Mouse (Mus musculus) kidney, adult 8-10 months (tissue): Measurements from ENCODE around the gene Arhgef10l.

Experiments
- DNase-seq, 2 experiments: peaks; one replicate each; pipeline ENCODE4 v3.0.0; 2022

Gene Arhgef10l

DNA sequence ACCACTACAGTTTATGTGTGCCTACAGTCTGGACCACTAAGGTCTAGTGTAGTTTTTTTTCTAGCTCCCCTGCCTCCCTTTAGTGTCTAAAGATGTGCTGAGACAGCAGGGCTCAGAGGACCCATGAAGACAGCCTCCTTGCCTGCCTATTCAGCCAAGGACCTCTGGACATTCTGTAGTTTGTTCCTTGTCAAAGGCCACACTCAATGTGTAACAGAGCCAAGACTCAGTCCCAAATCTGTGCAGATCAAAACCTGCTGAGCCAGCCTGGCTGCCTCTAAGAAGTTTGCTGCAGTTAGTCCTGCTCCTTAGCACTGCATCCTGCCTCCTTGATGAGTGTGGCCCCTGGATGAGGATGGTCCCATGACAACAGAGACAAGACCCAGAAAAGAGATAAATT lies 156.0 kb downstream of the Arhgef10l start:
- peak; percentile 35 to 40 for DNase-seq

DNA sequence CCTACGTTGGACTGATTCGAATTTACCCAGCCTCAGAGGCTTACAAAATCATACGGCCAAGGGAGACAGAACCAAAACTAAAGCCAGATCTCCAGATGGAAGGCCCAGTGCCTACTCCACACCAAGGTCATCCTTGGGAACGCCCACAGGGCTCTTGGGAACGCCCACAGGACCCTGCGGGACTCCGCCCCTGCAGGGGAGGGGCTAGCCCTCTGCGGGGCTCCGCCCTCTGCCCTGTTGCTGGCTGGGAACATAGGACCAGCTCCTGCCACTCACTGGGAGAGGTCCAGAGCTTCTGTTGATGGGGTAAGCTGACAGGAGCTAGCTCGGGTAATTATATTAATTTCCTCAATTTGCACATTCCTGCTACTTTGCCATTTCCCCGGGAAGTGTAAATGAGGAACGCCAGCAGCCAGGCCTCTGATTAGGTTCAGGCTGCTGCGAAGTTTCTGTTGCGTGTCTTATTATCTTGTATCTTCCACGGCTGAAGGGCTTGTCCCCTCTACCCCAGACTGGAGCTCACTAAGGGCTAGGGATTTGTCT lies 158.6 kb downstream of the Arhgef10l start:
- DNase-seq: peak in 1 of 2 experiments; percentile 30

DNA sequence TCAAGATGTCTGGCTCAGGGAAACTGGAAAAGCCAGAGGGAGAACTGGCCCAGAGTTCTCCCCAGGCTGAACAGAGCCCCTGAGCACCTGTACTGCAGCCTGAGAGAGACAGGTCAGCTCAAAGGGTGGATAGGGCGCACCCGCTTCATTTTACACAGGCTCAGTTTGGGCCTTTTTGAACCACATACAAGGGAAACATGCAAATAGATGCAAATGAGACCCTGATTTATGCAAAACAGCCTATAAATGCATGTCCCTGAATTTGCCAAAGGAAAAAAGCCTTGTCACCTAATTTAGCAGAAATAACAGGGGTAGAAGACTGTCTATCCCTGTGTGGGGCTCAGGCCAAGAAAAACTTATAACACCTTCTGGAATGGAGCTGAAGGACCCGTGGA lies 160.2 kb downstream of the Arhgef10l start:
- no peak for DNase-seq

DNA sequence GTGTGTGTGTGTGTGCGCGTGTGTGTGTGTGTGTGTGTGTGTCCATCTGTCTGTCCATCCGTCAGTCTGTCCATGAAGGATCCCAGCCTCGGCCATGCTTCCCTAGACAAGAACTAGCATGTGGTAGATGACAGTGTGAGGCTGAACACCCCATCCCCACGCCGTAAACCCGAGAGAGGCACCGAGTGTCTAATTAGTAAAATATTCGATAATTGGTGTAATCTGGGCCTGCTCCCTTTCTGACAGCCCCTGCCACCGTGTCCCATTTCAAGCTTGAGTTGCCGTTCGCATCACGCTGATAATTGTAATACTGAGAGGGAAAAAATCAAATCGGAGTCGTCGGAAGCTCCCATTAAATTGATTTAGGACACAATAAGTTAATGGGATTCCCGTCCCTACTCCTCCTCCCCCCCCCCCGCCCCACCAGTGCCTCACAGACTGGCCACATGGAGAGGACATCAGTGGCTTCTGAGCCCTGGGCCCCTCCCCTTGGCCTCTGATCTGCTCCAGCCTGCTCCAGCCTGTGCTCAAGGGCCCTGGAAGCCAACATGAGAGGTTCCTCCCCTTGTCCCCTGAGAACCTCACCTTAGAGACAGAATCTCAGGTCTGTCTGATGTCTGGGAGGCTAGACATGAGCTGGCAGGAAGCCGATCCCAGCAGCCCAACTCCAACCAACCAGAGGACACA lies 160.7 kb downstream of the Arhgef10l start:
- DNase-seq: no peak

DNA sequence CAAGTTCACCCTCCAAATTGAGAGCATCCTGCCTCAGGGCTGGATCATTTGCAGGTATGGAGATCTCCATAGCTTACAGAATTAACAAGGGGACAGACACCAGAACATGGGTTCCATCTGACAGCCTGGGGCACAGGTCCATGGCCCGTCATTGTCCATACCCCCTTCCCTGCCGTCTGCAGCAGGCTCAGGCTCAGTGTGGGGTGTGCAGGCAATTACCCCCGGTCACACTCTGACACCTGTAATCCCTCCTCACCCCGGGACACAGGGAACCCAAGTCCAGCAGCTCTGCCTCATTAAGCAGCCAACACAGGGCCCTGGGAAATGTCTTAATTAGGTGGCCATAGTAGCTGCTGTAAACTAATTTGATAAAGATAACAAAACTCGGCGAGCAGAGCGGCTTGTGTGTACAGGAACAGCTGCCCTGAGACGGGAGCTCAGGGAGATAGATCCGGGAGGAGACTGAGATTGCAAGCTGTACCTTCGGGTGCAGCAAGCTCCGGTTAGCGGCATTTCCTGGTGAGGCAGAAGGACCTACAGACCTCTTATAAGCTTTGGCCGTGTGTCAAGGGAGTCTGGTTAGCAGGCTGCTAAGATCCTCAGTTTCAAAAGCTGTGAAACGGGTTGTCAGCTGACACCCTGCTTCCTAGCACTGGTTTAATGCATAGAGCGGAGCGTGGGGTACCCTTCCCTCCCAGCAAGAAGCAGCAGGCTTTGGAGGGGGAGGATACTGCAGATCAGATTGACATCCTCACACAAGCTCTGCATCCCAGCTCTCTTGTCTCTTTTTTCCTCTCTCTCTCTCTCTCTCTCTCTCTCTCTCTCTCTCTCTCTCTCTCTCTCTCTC lies 161.5 kb downstream of the Arhgef10l start:
- no peak for DNase-seq

DNA sequence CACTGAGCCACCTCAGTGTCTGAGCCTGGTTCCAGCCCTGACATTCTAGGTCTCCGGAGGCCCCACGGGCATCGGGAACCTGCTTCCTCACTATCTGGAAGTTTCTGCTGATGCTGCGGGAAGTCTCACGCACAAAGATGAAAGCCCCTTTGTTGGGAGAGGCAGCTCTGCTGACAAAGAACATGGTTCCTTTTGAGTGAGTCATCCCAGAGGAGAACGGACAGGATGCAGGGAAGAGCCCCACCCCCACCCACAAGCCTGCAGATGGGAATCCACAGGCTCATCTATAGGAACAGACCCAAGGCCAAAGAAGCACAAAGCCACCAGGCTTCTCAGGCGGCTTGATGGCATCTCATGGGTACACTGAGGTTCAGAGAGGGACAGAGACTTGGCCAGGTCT lies 165.0 kb downstream of the Arhgef10l start:
- DNase-seq: no peak

DNA sequence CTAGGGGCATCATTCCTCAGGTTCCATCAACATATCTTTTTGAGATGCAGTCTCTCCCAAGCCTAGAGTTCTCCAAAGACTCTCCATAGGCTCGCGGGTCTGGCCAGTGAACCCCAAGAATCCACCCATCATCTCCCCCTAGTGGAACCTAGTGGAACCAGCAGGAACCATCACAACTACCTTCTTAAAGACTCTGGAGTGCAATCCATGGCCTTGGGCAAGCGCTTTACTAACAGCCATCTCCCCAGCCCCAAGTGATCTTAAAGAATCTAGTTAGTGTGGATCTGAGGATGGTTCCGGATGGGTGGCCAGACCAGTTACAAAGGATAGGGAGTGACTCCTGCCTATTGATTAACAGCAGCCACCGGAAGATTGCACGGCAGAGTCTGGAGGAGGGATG lies 166.2 kb downstream of the Arhgef10l start:
- DNase-seq: no peak

DNA sequence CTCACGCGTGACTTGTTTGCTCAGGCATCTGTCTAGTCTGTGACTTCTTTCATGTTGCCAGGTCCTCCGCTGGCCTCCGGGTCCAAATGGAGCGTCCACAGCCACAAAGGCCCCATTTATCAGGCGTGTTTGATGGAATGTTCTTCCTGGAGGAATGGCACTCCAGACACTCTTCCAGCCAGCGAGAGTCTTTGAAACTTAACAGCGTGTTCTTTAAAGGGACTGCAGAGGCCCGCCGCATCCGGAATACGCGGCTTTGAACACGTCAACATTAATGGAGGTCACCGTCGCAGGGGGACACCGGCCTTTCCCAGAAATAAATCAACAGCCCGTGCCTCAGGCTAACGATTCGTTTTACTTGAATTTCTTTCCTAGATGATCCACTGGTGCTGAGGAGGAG lies 168.6 kb downstream of the Arhgef10l start:
- no peak for DNase-seq

DNA sequence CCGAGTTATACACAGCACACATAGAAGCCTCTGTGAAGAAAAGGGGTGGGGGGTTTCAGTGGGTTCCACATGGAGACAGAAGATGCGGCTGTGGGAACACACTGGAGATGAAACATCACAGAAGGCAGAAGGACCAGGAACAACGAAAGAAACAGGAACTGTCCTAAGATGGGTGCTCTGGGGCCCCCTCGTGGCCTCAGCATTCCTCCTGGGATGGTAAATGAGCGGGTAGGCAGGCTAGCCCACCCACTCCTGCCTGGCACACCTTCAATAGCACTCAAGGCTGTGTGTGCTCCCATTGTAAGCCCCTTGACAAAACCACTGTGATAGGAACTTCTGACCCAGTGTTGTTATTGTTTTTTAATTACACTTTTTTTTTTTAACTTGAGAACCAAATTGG lies 174.3 kb downstream of the Arhgef10l start:
- DNase-seq: no peak

DNA sequence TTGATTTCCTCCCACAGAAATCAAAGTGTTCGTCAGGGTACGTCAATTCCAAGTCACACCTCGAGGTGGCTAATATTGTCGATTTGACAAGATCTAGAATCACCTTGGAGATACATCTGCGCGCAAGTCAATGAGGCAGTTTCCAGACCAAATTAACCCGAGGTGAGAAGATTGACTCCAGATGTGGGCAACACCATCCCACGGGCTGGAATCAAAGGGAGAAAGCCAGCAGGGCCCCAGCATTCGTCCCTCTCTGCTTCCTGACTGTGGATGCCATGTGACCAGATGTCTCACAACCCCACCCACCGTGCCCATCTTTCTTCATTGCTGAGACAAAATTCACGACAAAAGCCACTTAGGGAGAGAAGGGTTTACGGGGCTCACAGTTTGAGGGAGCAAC lies 180.4 kb downstream of the Arhgef10l start:
- DNase-seq: no peak

DNA sequence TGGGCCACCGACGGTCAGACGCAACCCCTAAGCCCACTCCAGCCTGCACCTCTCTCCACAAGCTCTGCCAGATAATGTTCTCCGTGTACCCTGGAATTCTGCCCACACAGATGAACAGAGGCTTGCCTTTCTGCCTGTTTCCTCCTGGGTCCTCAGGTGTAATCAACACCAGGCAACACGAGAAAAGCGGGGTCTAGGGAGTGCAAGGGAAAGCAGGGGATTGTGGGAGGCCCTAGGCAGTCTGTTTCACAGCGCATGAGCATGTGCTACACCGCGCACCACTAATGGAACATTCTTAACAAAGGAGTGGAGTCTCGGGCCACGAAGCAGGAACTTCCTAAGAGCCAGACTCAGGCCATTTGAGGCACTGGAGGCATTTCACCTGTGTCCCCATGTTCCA lies 182.7 kb downstream of the Arhgef10l start:
- DNase-seq: no peak

DNA sequence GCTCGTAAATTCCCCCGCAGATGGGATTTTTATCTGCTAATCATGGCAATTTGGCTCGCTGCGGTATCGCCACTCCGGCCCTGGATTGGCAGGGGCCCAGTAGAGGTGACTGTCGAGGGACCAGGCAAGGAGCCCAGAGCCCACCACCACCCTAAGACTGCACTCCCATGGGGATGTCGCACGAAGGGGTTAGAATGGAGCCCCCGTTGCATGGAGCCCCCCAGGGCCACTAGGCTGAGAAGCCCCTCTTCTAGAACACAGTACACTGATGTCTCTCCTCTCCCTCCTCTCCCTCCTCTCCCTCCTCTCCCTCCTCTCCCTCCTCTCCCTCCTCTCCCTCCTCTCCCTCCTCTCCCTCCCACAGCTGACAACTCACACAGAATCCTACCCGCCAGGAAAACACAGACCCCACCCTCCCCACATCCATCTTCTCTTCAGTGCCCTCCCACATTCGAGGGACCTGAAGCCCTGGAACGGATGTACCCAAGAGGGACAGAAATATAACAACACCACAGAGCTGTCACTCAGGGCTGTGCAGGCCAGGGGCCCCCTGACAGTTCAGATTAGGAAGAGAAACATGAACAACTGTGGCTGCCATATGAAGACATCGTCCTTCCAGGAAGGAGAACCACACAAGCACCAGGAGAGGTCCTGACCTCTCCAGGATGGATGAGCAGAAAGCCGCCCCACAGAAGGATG lies 185.3 kb downstream of the Arhgef10l start:
- DNase-seq: no peak

DNA sequence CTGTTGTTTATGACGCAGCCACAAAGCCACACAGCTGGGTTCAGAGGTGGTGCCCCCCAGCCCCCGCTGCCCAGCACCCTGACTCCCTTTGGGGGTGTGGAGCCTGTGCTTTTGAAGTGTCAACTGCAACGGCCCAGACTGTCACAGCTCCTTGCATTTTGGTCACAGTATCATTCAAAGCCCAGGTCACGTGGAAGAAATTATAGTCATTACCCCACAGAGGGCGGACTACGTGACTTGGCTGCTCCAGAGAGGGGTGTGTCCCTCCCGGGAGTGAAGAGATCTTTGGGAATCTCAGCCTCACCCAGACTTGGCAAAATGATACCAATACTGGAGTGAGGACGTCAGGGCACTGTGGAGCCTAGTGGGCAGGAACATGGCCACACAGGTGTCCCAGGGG lies 190.6 kb downstream of the Arhgef10l start:
- no peak for DNase-seq

DNA sequence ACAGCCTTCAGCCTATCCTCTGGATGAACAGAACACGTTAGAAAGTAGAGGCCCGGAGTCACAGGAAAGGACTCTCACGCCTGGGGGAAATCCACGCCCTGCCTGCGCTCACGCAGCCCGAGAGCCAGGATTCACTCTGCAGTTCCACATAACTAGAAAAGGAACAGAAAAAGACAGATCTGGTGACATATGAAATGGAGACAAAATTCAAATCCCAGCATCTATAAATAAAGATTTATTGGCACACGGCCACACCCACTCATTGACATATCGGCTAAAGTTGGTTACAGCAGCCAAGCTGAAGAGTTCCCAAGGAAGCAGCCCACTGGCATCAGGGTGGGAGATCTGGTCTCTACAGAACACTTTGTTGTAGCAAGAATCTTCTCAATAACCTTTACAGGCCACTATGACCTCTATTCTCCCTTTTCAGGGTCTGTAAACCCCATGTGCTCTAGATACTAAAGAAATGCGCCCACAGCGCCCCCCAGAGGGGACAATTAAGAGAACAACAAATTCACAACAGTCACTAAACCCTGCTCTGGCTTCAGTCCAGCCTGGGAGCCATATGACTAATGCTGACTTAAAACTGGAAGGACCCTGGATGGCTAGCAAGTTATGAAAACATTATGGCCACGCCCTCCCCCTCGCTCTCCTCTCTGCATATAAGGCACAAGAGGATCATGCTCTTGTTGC lies 195.9 kb downstream of the Arhgef10l start:
- DNase-seq: no peak

DNA sequence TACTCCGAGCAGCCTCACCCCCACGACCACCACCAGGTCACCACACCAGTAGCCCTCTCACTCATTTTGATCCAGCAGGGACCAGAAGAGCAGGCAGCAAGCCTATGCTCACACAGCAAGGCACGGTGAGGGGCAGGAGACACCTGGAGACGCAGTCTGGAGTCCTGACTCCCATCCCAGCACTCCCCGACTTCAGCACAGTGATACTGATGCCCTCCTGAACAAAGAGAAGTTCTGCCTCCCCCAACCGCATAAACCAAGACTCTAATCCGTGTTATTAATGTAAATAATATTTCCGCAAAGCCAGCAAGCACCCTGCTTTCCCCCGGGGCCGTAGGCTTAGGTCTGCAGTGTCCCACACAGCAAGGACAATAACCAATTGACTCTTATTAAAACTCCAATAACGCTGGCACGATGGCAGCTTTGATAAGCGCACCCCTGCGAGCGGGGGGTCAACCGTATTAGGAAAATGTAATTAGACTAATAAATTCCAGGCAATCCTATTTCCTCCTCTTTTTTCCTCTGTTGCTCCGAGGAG lies 198.5 kb downstream of the Arhgef10l start:
- DNase-seq: no peak
